ENCODE assay signal across 29 mouse cellular contexts in the genomic region with DNA sequence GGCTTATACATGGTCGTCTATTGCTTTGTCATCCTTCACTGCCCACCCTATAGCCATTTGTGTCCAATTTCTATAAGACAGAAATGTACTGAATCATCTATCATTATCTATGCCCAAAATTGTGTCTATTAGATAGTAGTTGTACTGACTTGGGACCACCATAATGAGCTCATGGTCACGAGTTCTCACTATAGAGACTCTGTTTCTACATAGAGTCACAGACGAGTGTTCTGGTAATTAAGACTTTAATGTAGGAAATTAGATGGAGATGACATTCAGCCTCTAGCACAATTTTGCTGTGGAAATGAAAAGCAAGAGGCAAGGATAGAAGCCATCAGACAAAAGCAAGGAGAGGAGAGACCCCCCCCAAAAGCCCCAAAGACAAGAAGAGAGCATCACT. TPM values are rescaled to one million over a fixed set of nuclear protein-coding genes. Genes with fewer than 3 reads are reported as not detected.
DNase-seq lines count a peak whose midpoint lies in the region; ATAC-seq and TF ChIP-seq lines count a peak whose summit lies in the region.
"Had no signal": no experiment of that assay in that cellular context is flagged by ENCODE, and none has a peak within 500 bp of the region (broad histone marks: within the 10 kb centered on the region; RNA-seq: fewer than 3 reads in every experiment).

No protein-coding gene starts in this region.

- no peak for TF ChIP-seq CTCF in forebrain, postnatal 0 days (IDR thresholded peaks at IDR 0.05; ENCODE audit: low read depth)
- TF ChIP-seq CTCF in hindbrain, postnatal 0 days (IDR thresholded peaks at IDR 0.05; ENCODE audit: low read depth), result no peak

- no peak overlapping the region for H3K4me2 ChIP-seq in forebrain, postnatal 0 days (ENCODE audit: low read depth)
- H3K4me2 ChIP-seq in forebrain, embryonic 11.5 days (ENCODE audit: low read depth, low read length, severe bottlenecking), result no peak overlapping the region
- no peak overlapping the region for H3K4me2 ChIP-seq in hindbrain, embryonic 15.5 days
- no peak overlapping the region for H3K4me2 ChIP-seq in hindbrain, embryonic 12.5 days (replicated peaks)
- H3K4me2 ChIP-seq in hindbrain, postnatal 0 days (ENCODE audit: low read depth, low read length), result no peak overlapping the region
- H3K4me2 ChIP-seq in neural tube, embryonic 15.5 days, result no peak overlapping the region
- H3K4me2 ChIP-seq: embryonic facial prominence, embryonic 15.5 days; limb, embryonic 15.5 days; midbrain, embryonic 12.5 days; stomach, embryonic 15.5 days had no signal

- no peaks in the 10 kb centered on the region for H3K27me3 ChIP-seq in forebrain, postnatal 0 days (ENCODE audit: insufficient read depth, low read length)
- H3K27me3 ChIP-seq in forebrain, embryonic 11.5 days (ENCODE audit: control insufficient read depth, insufficient read depth, low read length), result no peaks in the 10 kb centered on the region
- no peaks in the 10 kb centered on the region for H3K27me3 ChIP-seq in hindbrain, embryonic 15.5 days
- no peaks in the 10 kb centered on the region for H3K27me3 ChIP-seq in hindbrain, embryonic 12.5 days
- H3K27me3 ChIP-seq in hindbrain, postnatal 0 days (ENCODE audit: insufficient read depth, low read length), result no peaks in the 10 kb centered on the region
- H3K27me3 ChIP-seq in neural tube, embryonic 15.5 days (replicated peaks), result no peaks in the 10 kb centered on the region
- H3K27me3 ChIP-seq: CH12.LX; embryonic facial prominence, embryonic 15.5 days; limb, embryonic 15.5 days; midbrain, embryonic 12.5 days; stomach, embryonic 15.5 days had no signal

- no peak overlapping the region for H3K4me3 ChIP-seq in forebrain, postnatal 0 days (ENCODE audit: low read depth, low read length)
- H3K4me3 ChIP-seq in forebrain, embryonic 11.5 days (ENCODE audit: low read depth, low read length), result no peak overlapping the region
- H3K4me3 ChIP-seq in hindbrain, embryonic 15.5 days, result no peak overlapping the region
- no peak overlapping the region for H3K4me3 ChIP-seq in hindbrain, embryonic 12.5 days
- no peak overlapping the region for H3K4me3 ChIP-seq in hindbrain, postnatal 0 days (ENCODE audit: low read length)
- H3K4me3 ChIP-seq in neural tube, embryonic 15.5 days (replicated peaks), result no peak overlapping the region
- H3K4me3 ChIP-seq: embryonic facial prominence, embryonic 10.5 days; embryonic facial prominence, embryonic 15.5 days; heart, adult 2 months; limb, embryonic 10.5 days; limb, embryonic 15.5 days; midbrain, embryonic 12.5 days; stomach, embryonic 15.5 days had no signal

- no peak overlapping the region for H3K27ac ChIP-seq in forebrain, postnatal 0 days (ENCODE audit: low read depth, low read length)
- H3K27ac ChIP-seq in forebrain, embryonic 11.5 days (ENCODE audit: low read depth, low read length), result no peak overlapping the region
- peak overlapping the region; percentile 40; the same call in 1 of the 2 replicates for H3K27ac ChIP-seq in hindbrain, embryonic 15.5 days (replicated peaks)
- no peak overlapping the region for H3K27ac ChIP-seq in hindbrain, embryonic 12.5 days
- no peak overlapping the region for H3K27ac ChIP-seq in hindbrain, postnatal 0 days
- 0 out of 2 replicates have a peak overlapping the region, but pooled peaks have one; percentile 7 for H3K27ac ChIP-seq in neural tube, embryonic 15.5 days (replicated peaks)
- H3K27ac ChIP-seq: embryonic facial prominence, embryonic 10.5 days; embryonic facial prominence, embryonic 15.5 days; heart, adult 2 months; limb, embryonic 10.5 days; limb, embryonic 15.5 days; liver, embryonic 14.5 days; midbrain, embryonic 12.5 days; stomach, embryonic 15.5 days had no signal

- H3K4me1 ChIP-seq in forebrain, postnatal 0 days (ENCODE audit: insufficient read depth), result no peaks in the 10 kb centered on the region
- H3K4me1 ChIP-seq in forebrain, embryonic 11.5 days (replicated peaks; ENCODE audit: control insufficient read depth, insufficient read depth, low read length), result no peaks in the 10 kb centered on the region
- no peaks in the 10 kb centered on the region for H3K4me1 ChIP-seq in hindbrain, embryonic 15.5 days (replicated peaks)
- no peaks in the 10 kb centered on the region for H3K4me1 ChIP-seq in hindbrain, embryonic 12.5 days
- no peaks in the 10 kb centered on the region for H3K4me1 ChIP-seq in hindbrain, postnatal 0 days (ENCODE audit: insufficient read depth, low read length)
- H3K4me1 ChIP-seq in neural tube, embryonic 15.5 days, result peaks cover 6% of the 10 kb centered on the region; the same call in 1 of the 2 replicates
- H3K4me1 ChIP-seq: stomach, embryonic 15.5 days had no signal

- 49% methylated on average over 3 of the region's 3 CpGs for whole genome bisulfite sequencing in forebrain, postnatal 0 days
- 77% methylated on average over 3 of the region's 3 CpGs for WGBS in forebrain, embryonic 11.5 days
- WGBS in hindbrain, embryonic 15.5 days, result 69% methylated on average over 3 of the region's 3 CpGs
- 75% methylated on average over 3 of the region's 3 CpGs for WGBS in hindbrain, embryonic 12.5 days
- 59% methylated on average over 3 of the region's 3 CpGs for WGBS in hindbrain, postnatal 0 days
- WGBS in neural tube, embryonic 15.5 days, result 55% methylated on average over 3 of the region's 3 CpGs

- 0 out of 2 replicates have a peak, but pooled peaks have one; percentile 21 for ATAC-seq in forebrain, postnatal 0 days
- no peak for ATAC-seq in forebrain, embryonic 11.5 days (replicated peaks; ENCODE audit: low FRiP score)
- ATAC-seq in hindbrain, embryonic 15.5 days (ENCODE audit: low FRiP score, low read depth), result peak; percentile 27; the same call in 1 of the 2 replicates
- ATAC-seq in hindbrain, embryonic 12.5 days (ENCODE audit: low FRiP score), result no peak
- ATAC-seq in hindbrain, postnatal 0 days, result peak; percentile 62
- peak; percentile 20; the same call in 1 of the 2 replicates for ATAC-seq in neural tube, embryonic 15.5 days (ENCODE audit: low FRiP score)
- no peak for ATAC-seq in inflammation-experienced regulatory T-cells, adult 6 months
- ATAC-seq: forebrain, embryonic 14.5 days had no signal

- H3K36me3 ChIP-seq in forebrain, postnatal 0 days (ENCODE audit: insufficient read depth), result no peaks in the 10 kb centered on the region
- no peaks in the 10 kb centered on the region for H3K36me3 ChIP-seq in forebrain, embryonic 11.5 days (ENCODE audit: control insufficient read depth, insufficient read depth, low read length)
- H3K36me3 ChIP-seq in hindbrain, embryonic 15.5 days, result no peaks in the 10 kb centered on the region
- no peaks in the 10 kb centered on the region for H3K36me3 ChIP-seq in hindbrain, embryonic 12.5 days
- H3K36me3 ChIP-seq in hindbrain, postnatal 0 days (ENCODE audit: insufficient read depth, low read length), result no peaks in the 10 kb centered on the region
- H3K36me3 ChIP-seq in neural tube, embryonic 15.5 days, result no peaks in the 10 kb centered on the region
- H3K36me3 ChIP-seq: embryonic facial prominence, embryonic 10.5 days; embryonic facial prominence, embryonic 15.5 days; limb, embryonic 10.5 days; limb, embryonic 15.5 days; midbrain, embryonic 12.5 days; stomach, embryonic 15.5 days had no signal

- no peak for DNase-seq in forebrain, postnatal 0 days
- no peak for DNase-seq in forebrain, embryonic 11.5 days (ENCODE audit: low spot score)
- no peak for DNase-seq in hindbrain, postnatal 0 days (ENCODE audit: low spot score)
- DNase-seq: adrenal gland, adult 8-10 months; cerebellum, adult 2 months; cerebellum, postnatal 14 days; gastrocnemius, postnatal 25 days; heart, adult 2 months; heart, postnatal 14 days; kidney, adult 11 months; kidney, postnatal 14 days; layer of hippocampus, adult 9-11 months; lung, adult 2 months; lung, postnatal 10 days; right cerebral cortex, postnatal 25 days; thymus, postnatal 14 days had no signal

- no peaks in the 10 kb centered on the region for H3K9me3 ChIP-seq in forebrain, postnatal 0 days (ENCODE audit: low read length)
- no peaks in the 10 kb centered on the region for H3K9me3 ChIP-seq in forebrain, embryonic 11.5 days (ENCODE audit: control insufficient read depth, low read length)
- no peaks in the 10 kb centered on the region for H3K9me3 ChIP-seq in hindbrain, embryonic 15.5 days
- no peaks in the 10 kb centered on the region for H3K9me3 ChIP-seq in hindbrain, embryonic 12.5 days (replicated peaks)
- H3K9me3 ChIP-seq in hindbrain, postnatal 0 days (ENCODE audit: low read length), result no peaks in the 10 kb centered on the region
- H3K9me3 ChIP-seq in neural tube, embryonic 15.5 days (replicated peaks), result no peaks in the 10 kb centered on the region
- H3K9me3 ChIP-seq: embryonic facial prominence, embryonic 10.5 days; embryonic facial prominence, embryonic 15.5 days; limb, embryonic 10.5 days; limb, embryonic 15.5 days; midbrain, embryonic 12.5 days; stomach, embryonic 15.5 days had no signal

- H3K9ac ChIP-seq in forebrain, postnatal 0 days, result no peak overlapping the region
- H3K9ac ChIP-seq in forebrain, embryonic 11.5 days (ENCODE audit: low read length), result no peak overlapping the region
- no peak overlapping the region for H3K9ac ChIP-seq in hindbrain, embryonic 15.5 days
- no peak overlapping the region for H3K9ac ChIP-seq in hindbrain, embryonic 12.5 days
- no peak overlapping the region for H3K9ac ChIP-seq in hindbrain, postnatal 0 days (replicated peaks; ENCODE audit: low read length)
- H3K9ac ChIP-seq in neural tube, embryonic 15.5 days (replicated peaks), result no peak overlapping the region
- H3K9ac ChIP-seq: embryonic facial prominence, embryonic 15.5 days; limb, embryonic 15.5 days; liver, embryonic 14.5 days; midbrain, embryonic 12.5 days; stomach, embryonic 15.5 days had no signal

RNA-seq across cellular contexts. Expression of a gene that starts 52.7 kb away (rescaled TPM):
- 3.7 and 6.1 TPM in 2 replicates for total RNA-seq in forebrain, postnatal 0 days (2014; rRNA removed)
- polyA plus RNA-seq in forebrain, postnatal 0 days (2015; fragmentation: Nextera tagmentation; extraction: Ambion mirVana), result 2.2 TPM in 2 replicates
- 0.71 and 0.89 TPM in 2 replicates for polyA plus RNA-seq in forebrain, embryonic 11.5 days (2014; fragmentation: Nextera tagmentation; extraction: Ambion mirVana)
- 3.7 and 4.1 TPM in 2 replicates for polyA plus RNA-seq in hindbrain, embryonic 15.5 days (2015; fragmentation: Nextera tagmentation; extraction: Ambion mirVana)
- polyA plus RNA-seq in hindbrain, embryonic 12.5 days (2016; fragmentation: Nextera tagmentation; extraction: Ambion mirVana), result 1.4 and 1.6 TPM in 2 replicates
- total RNA-seq in hindbrain, postnatal 0 days (2014; rRNA removed), result 2.7 and 4.0 TPM in 2 replicates
- 3.1 and 4.1 TPM in 2 replicates for polyA plus RNA-seq in hindbrain, postnatal 0 days (2015; fragmentation: Nextera tagmentation; extraction: Ambion mirVana)
- 3.4 and 3.6 TPM in 2 replicates for polyA plus RNA-seq in neural tube, embryonic 15.5 days (2015; fragmentation: Nextera tagmentation; extraction: Ambion mirVana)
- polyA plus RNA-seq in inflammation-experienced regulatory T-cells, adult 6 months (2017; shearing (Covaris generic)), result 10 to 100 TPM; 10.5 to 17.8 (median 13.0) TPM

Comparison
In these comparisons a context has a peak if more than half of its experiments do, and no peak if none do; other contexts are left out.
1. ATAC-seq: peak in forebrain, postnatal 0 days (single experiment), hindbrain, embryonic 15.5 days (single experiment), hindbrain, postnatal 0 days (single experiment) and neural tube, embryonic 15.5 days (single experiment); none in forebrain, embryonic 11.5 days (single experiment), hindbrain, embryonic 12.5 days (single experiment) and inflammation-experienced regulatory T-cells, adult 6 months (single experiment).
2. H3K27ac ChIP-seq: peak in hindbrain, embryonic 15.5 days (single experiment) and neural tube, embryonic 15.5 days (single experiment); none in forebrain, postnatal 0 days (single experiment), forebrain, embryonic 11.5 days (single experiment), hindbrain, embryonic 12.5 days (single experiment) and hindbrain, postnatal 0 days (single experiment).